Mouse (Mus musculus): ENCODE results near the gene Ttc27. TPM values are rescaled to one million over a fixed set of nuclear protein-coding genes. Genes with fewer than 3 reads are reported as not detected.
"Not testable (repeated sequence)": the region's sequence is repeated elsewhere in the genome, so short reads cannot be mapped to it uniquely, and the experiment has no call there.

Gene Ttc27
- polyA plus RNA-seq, 1 experiment from 2014 or later = 18.5 TPM

- H3K9me3 ChIP-seq (ENCODE audit: control insufficient read depth, low read length); H3K4me2 ChIP-seq (ENCODE audit: low read depth, low read length); H3K27me3 ChIP-seq (ENCODE audit: control insufficient read depth, insufficient read depth, low read length); H3K4me3 ChIP-seq (ENCODE audit: low read depth, low read length); H3K27ac ChIP-seq (ENCODE audit: low read depth, low read length); H3K4me1 ChIP-seq (ENCODE audit: control insufficient read depth, insufficient read depth, low read length); H3K9ac ChIP-seq (replicated peaks; ENCODE audit: low read depth, low read length); ATAC-seq (ENCODE audit: low read depth): not testable (repeated sequence)
- peaks cover 47% of the 10 kb centered on the region for H3K36me3 ChIP-seq (ENCODE audit: control insufficient read depth, insufficient read depth, low read length)
- WGBS = 100% methylated on average over 2 of the region's 2 CpGs
Measured at GRCm38 (mm10) chr17:74701661-74702060, 15.9 kb upstream of the Ttc27 start.

DNA sequence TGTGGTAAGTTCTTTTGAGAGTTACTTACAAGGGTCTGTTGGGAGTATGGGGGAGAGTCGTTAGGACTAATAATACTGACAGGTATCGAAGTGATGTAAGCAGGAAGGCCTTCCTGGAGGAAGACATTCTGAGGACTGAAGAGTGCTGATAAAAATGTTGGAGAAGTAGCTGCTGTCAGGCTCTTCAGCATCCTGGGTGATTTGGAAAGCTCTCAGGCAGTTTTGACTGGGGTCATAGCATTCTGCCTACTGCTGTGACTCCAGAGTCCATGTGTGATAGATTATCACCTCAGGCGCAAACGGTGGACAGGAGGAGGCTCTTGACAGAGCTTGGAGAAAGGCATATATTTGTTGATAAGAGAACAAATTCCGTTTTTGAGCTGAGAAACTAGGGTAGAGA is 12.1 kb upstream of the Ttc27 start:
- 91% methylated on average over 5 of the region's 5 CpGs for WGBS

DNA sequence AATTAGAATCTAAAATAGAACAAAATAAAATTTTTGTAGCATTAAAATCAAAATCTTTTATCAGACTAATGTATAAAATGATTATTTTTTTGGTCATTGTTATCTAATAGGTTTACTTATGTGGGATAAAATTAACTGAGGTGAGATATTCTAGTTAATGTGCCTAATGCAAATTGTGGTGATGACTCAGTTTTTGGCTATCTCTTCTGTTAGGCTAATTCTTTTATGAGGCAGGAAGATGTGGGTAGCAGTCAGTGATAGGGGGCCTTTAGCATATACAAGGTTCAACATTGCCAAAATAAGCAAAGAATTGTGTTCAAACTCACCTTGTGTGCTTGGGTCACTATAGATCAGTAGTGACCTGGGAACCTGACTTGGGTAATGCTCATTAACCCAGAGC is 10.9 kb upstream of the Ttc27 start:
- ATAC-seq (ENCODE audit: low read depth) = no peak
- no peaks in the 10 kb centered on the region for H3K27me3 ChIP-seq (ENCODE audit: control insufficient read depth, insufficient read depth, low read length)
- no peaks in the 10 kb centered on the region for H3K4me1 ChIP-seq (ENCODE audit: control insufficient read depth, insufficient read depth, low read length)
- H3K9me3 ChIP-seq (ENCODE audit: control insufficient read depth, low read length) = no peaks in the 10 kb centered on the region
- peaks cover 8% of the 10 kb centered on the region for H3K36me3 ChIP-seq (ENCODE audit: control insufficient read depth, insufficient read depth, low read length)
- no peak overlapping the region for H3K4me3 ChIP-seq (ENCODE audit: low read depth, low read length)
- no peak overlapping the region for H3K4me2 ChIP-seq (ENCODE audit: low read depth, low read length)
- H3K9ac ChIP-seq (replicated peaks; ENCODE audit: low read depth, low read length) = no peak overlapping the region
- no peak overlapping the region for H3K27ac ChIP-seq (ENCODE audit: low read depth, low read length)

More for the DNA sequence above, 12.1 kb upstream of the Ttc27 start:
- peaks cover 10% of the 10 kb centered on the region for H3K36me3 ChIP-seq (ENCODE audit: control insufficient read depth, insufficient read depth, low read length)
- H3K27me3 ChIP-seq (ENCODE audit: control insufficient read depth, insufficient read depth, low read length) = no peaks in the 10 kb centered on the region
- H3K4me2 ChIP-seq (ENCODE audit: low read depth, low read length) = no peak overlapping the region
- no peaks in the 10 kb centered on the region for H3K4me1 ChIP-seq (ENCODE audit: control insufficient read depth, insufficient read depth, low read length)
- H3K4me3 ChIP-seq (ENCODE audit: low read depth, low read length) = no peak overlapping the region
- no peak overlapping the region for H3K27ac ChIP-seq (ENCODE audit: low read depth, low read length)
- no peak for ATAC-seq (ENCODE audit: low read depth)
- no peak overlapping the region for H3K9ac ChIP-seq (replicated peaks; ENCODE audit: low read depth, low read length)
- no peaks in the 10 kb centered on the region for H3K9me3 ChIP-seq (ENCODE audit: control insufficient read depth, low read length)

DNA sequence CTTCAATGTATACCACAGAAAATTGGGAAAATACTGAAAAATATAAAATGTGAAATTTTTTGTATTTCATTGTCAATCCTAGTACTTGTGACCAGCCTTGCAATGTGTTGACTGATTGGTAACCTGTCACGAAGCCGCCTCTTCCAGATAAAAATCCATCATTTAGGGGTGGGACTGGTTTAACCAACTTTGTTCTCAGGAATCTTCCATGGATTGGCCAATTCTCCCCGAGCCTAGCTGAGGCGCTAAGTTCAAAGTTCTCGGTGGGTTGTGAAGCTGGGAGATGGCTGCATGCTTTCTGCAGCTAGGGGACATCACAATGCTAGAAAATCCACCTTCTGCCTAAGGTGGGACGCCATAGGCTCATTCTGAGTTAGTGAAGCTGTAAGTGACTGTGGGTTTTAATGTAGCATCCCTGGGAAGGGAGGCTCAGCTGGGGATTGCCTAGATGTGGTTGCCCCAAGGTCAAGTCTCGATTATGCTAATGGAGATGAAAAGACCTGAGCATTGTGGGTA is 9.8 kb upstream of the Ttc27 start:
- 88% methylated on average over 7 of the region's 7 CpGs for WGBS
- Histone ChIP-seq H3K27me3 (ENCODE audit: control insufficient read depth, insufficient read depth, low read length) (no peaks in the 10 kb centered on the region), H3K4me1 (ENCODE audit: control insufficient read depth, insufficient read depth, low read length) (no peaks in the 10 kb centered on the region), H3K9ac (replicated peaks; ENCODE audit: low read depth, low read length) (no peak overlapping the region), H3K27ac (ENCODE audit: low read depth, low read length) (no peak overlapping the region), H3K4me2 (ENCODE audit: low read depth, low read length) (no peak overlapping the region), H3K9me3 (ENCODE audit: control insufficient read depth, low read length) (no peaks in the 10 kb centered on the region), H3K36me3 (ENCODE audit: control insufficient read depth, insufficient read depth, low read length) (0 out of 2 replicates have a peak, but pooled peaks cover 4% of the 10 kb centered on the region), H3K4me3 (ENCODE audit: low read depth, low read length) (no peak overlapping the region)
- ATAC-seq (ENCODE audit: low read depth) = no peak

DNA sequence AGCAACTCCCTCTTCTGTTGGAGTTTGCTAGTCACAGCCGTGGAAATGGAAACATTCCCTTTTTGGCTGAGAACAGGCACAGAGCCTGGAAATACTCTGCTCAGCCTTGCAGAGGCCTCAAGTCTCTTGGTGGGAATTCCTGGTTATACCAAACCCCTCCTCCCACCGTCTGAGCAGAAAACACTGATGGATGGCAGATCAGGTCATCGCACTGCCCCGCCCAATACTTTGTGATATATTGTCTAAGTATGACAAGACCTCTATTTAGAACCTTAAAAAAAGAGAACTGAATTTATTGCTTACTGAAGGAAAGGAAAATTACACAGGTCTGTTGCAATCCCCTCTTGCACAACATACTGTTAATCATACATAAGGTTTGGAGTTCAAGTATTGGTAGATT is 6.8 kb upstream of the Ttc27 start:
- Histone ChIP-seq H3K9ac (replicated peaks; ENCODE audit: low read depth, low read length) (no peak overlapping the region), H3K36me3 (ENCODE audit: control insufficient read depth, insufficient read depth, low read length) (no peaks in the 10 kb centered on the region), H3K27ac (ENCODE audit: low read depth, low read length) (no peak overlapping the region), H3K4me2 (ENCODE audit: low read depth, low read length) (no peak overlapping the region), H3K9me3 (ENCODE audit: control insufficient read depth, low read length) (no peaks in the 10 kb centered on the region), H3K27me3 (ENCODE audit: control insufficient read depth, insufficient read depth, low read length) (no peaks in the 10 kb centered on the region), H3K4me1 (ENCODE audit: control insufficient read depth, insufficient read depth, low read length) (no peaks in the 10 kb centered on the region), H3K4me3 (ENCODE audit: low read depth, low read length) (no peak overlapping the region)
- ATAC-seq (ENCODE audit: low read depth) = no peak
- 76% methylated on average over 4 of the region's 4 CpGs for WGBS

DNA sequence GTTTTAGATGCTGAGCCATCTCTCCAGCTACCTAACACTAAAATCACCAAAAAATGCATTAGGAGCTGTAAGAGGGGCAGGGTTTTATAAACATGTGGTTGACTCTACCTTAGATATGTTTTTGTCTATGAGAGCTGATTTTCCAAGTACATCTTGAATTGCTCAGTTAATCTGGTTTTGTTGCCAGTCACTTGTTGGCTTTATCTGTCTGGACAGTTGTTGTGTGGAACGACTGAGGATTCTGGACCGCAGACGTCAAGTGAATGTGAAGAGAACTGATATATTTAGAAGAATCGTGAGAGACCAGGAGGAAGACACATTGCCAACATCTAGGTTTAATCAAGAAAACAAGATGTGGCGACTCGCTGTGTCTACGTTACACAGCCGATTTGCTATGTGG is 5.9 kb upstream of the Ttc27 start:
- WGBS = 93% methylated on average over 8 of the region's 8 CpGs
- no peak overlapping the region for H3K9ac ChIP-seq (replicated peaks; ENCODE audit: low read depth, low read length)
- no peaks in the 10 kb centered on the region for H3K27me3 ChIP-seq (ENCODE audit: control insufficient read depth, insufficient read depth, low read length)
- no peak overlapping the region for H3K4me3 ChIP-seq (ENCODE audit: low read depth, low read length)
- H3K27ac ChIP-seq (ENCODE audit: low read depth, low read length) = no peak overlapping the region
- H3K9me3 ChIP-seq (ENCODE audit: control insufficient read depth, low read length) = no peaks in the 10 kb centered on the region
- ATAC-seq (ENCODE audit: low read depth) = no peak
- H3K36me3 ChIP-seq (ENCODE audit: control insufficient read depth, insufficient read depth, low read length) = no peaks in the 10 kb centered on the region
- no peak overlapping the region for H3K4me2 ChIP-seq (ENCODE audit: low read depth, low read length)
- no peaks in the 10 kb centered on the region for H3K4me1 ChIP-seq (ENCODE audit: control insufficient read depth, insufficient read depth, low read length)

DNA sequence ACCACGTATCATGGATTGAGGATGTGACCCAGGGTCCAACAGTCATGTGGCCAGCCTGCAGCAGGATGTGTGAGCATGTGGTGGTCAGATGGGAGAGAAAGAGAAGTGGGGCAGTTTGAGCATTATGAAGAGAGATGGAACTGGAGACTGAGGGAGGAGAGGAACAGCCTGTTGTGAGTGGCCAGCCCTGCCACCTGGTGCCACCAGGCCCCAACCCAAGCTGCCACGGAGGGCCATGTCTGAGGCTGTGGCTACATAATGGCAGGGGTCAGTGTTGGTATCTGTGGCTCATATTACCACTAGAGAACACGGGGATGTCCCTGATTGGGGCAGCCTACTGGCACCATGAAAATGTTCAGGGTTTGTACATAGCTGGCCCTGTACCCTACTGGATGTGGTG is 2.4 kb upstream of the Ttc27 start:
- Histone ChIP-seq H3K4me2 (ENCODE audit: low read depth, low read length) (no peak overlapping the region), H3K36me3 (ENCODE audit: control insufficient read depth, insufficient read depth, low read length) (no peaks in the 10 kb centered on the region), H3K27me3 (ENCODE audit: control insufficient read depth, insufficient read depth, low read length) (no peaks in the 10 kb centered on the region), H3K4me1 (ENCODE audit: control insufficient read depth, insufficient read depth, low read length) (peaks cover 8% of the 10 kb centered on the region; the same call in 1 of the 2 replicates), H3K9ac (replicated peaks; ENCODE audit: low read depth, low read length) (no peak overlapping the region), H3K4me3 (ENCODE audit: low read depth, low read length) (no peak overlapping the region), H3K27ac (ENCODE audit: low read depth, low read length) (no peak overlapping the region), H3K9me3 (ENCODE audit: control insufficient read depth, low read length) (no peaks in the 10 kb centered on the region)
- no peak for ATAC-seq (ENCODE audit: low read depth)
- WGBS = 72% methylated on average over 3 of the region's 3 CpGs

DNA sequence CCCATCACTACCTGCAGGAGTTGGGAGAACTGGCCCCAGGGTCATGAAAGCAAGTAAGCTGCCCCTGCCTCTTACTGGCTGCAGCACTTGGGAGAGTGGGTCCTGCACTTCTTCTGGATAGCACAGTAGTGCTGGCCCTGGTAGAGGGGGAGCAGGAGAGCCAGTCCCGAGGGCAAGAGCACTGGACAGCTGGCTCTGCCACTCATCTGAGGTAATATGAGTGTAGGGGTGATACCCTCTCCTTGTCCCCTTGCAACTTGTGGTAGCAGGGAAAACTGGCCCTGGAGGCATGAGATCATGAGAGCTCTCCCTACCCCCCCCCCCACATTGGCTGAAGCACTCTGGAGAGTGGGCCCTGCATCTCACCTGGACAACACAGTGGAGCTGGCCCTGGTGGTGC is 1.8 kb upstream of the Ttc27 start:
- no peak overlapping the region for H3K27ac ChIP-seq (ENCODE audit: low read depth, low read length)
- ATAC-seq (ENCODE audit: low read depth) = no peak
- H3K9me3 ChIP-seq (ENCODE audit: control insufficient read depth, low read length) = no peaks in the 10 kb centered on the region
- 62% methylated on average over 1 of the region's 1 CpGs for WGBS
- no peaks in the 10 kb centered on the region for H3K36me3 ChIP-seq (ENCODE audit: control insufficient read depth, insufficient read depth, low read length)
- H3K27me3 ChIP-seq (ENCODE audit: control insufficient read depth, insufficient read depth, low read length) = no peaks in the 10 kb centered on the region
- no peak overlapping the region for H3K9ac ChIP-seq (replicated peaks; ENCODE audit: low read depth, low read length)
- H3K4me2 ChIP-seq (ENCODE audit: low read depth, low read length) = no peak overlapping the region
- H3K4me1 ChIP-seq (ENCODE audit: control insufficient read depth, insufficient read depth, low read length) = peaks cover 8% of the 10 kb centered on the region; the same call in 1 of the 2 replicates
- no peak overlapping the region for H3K4me3 ChIP-seq (ENCODE audit: low read depth, low read length)

- H3K9me3 ChIP-seq (ENCODE audit: control insufficient read depth, low read length) = no peaks in the 10 kb centered on the region
- no peak for ATAC-seq (ENCODE audit: low read depth)
- WGBS = 66% methylated on average over 3 of the region's 3 CpGs
- no peak overlapping the region for H3K4me3 ChIP-seq (ENCODE audit: low read depth, low read length)
- H3K36me3 ChIP-seq (ENCODE audit: control insufficient read depth, insufficient read depth, low read length) = no peaks in the 10 kb centered on the region
- H3K27me3 ChIP-seq (ENCODE audit: control insufficient read depth, insufficient read depth, low read length) = no peaks in the 10 kb centered on the region
- H3K4me2 ChIP-seq (ENCODE audit: low read depth, low read length) = 0 out of 2 replicates have a peak overlapping the region, but pooled peaks have one; percentile 80
- no peak overlapping the region for H3K27ac ChIP-seq (ENCODE audit: low read depth, low read length)
- peaks cover 8% of the 10 kb centered on the region; the same call in 1 of the 2 replicates for H3K4me1 ChIP-seq (ENCODE audit: control insufficient read depth, insufficient read depth, low read length)
- H3K9ac ChIP-seq (replicated peaks; ENCODE audit: low read depth, low read length) = no peak overlapping the region; the same call in 1 of the 2 replicates
Measured at GRCm38 (mm10) chr17:74716643-74717042, 889 bp upstream of the Ttc27 start.
